Mouse (Mus musculus): ENCODE results near the gene Gas1.

DNA sequence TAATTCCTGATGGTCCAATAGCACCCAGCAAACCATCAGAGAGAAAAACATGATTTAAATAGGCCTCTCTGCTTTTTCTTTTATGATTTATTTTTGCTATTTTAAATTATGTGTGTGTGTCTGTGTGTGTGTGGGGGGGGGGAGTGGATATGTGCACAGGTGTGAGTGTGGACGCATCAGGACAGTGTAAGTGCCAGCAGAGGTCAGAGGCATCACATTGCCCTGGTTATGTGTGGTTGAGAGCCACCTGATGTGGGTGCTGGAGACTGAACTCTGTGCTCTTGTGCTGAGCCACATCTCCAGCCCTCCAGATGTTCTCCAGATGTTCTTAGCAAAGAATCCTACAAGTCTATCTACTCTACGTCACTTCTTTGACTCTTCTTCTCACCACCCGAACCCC lies 28.9 kb downstream of the Gas1 start:
- TF ChIP-seq CTCF (IDR thresholded peaks at IDR 0.05; ENCODE audit: control insufficient read depth, insufficient read depth, insufficient read length) = no peak
- TF ChIP-seq USF1 (IDR thresholded peaks at IDR 0.05; ENCODE audit: low read depth) = no peak
- TF ChIP-seq MAX (IDR thresholded peaks at IDR 0.05) = no peak

All from C2C12 (cell line).